Mouse (Mus musculus): ENCODE measurements at regions not wholly inside any gene's neighbourhood (a gene's known extent, or its start where the extent isn't known, plus 50 kb on each side); places are given as distances from the start of the nearest gene placed in this dataset.
"Not testable (repeated sequence)": the region's sequence is repeated elsewhere in the genome, so short reads cannot be mapped to it uniquely, and the experiment has no call there.

GRCm38 (mm10) chr1:164541711-164542110 is 83.6 kb upstream of the Atp1b1 start:
- DNase-seq = no peak

- DNase-seq = no peak
These were observed 80.3 kb upstream of the Atp1b1 start for GRCm38 (mm10) chr1:164538304-164539043.

- no peak for DNase-seq
These were observed 79.3 kb upstream of the Atp1b1 start for GRCm38 (mm10) chr1:164537324-164537948.

- no peak for DNase-seq
These were observed 74.0 kb upstream of the Atp1b1 start for GRCm38 (mm10) chr1:164532196-164532595.

- no peak for DNase-seq
These were observed 73.6 kb upstream of the Atp1b1 start for GRCm38 (mm10) chr1:164531741-164532140.

- DNase-seq = no peak
These were observed 68.6 kb upstream of the Atp1b1 start for GRCm38 (mm10) chr1:164526748-164527147.

- no peak for DNase-seq
These were observed 64.4 kb upstream of the Atp1b1 start for GRCm38 (mm10) chr1:164522377-164523150.

GRCm38 (mm10) chr1:164521371-164522130 is 63.4 kb upstream of the Atp1b1 start:
- no peak for DNase-seq

GRCm38 (mm10) chr1:164518866-164519265 is 60.7 kb upstream of the Atp1b1 start:
- no peak for DNase-seq

GRCm38 (mm10) chr1:164518308-164518707 is 60.2 kb upstream of the Atp1b1 start:
- no peak for DNase-seq

- not testable (repeated sequence) for DNase-seq
These were observed 59.2 kb upstream of the Atp1b1 start for GRCm38 (mm10) chr1:164517362-164517761.

GRCm38 (mm10) chr1:164511628-164512385 is 53.7 kb upstream of the Atp1b1 start:
- DNase-seq = no peak

- DNase-seq = no peak
These were observed 51.1 kb upstream of the Atp1b1 start for GRCm38 (mm10) chr1:164509226-164509625.

- no peak for DNase-seq
These were observed 50.4 kb upstream of the Atp1b1 start for GRCm38 (mm10) chr1:164508556-164508955.

GRCm38 (mm10) chr1:164508106-164508505 is 50.0 kb upstream of the Atp1b1 start:
- no peak for DNase-seq
